Mouse (Mus musculus) limb, embryonic 14.5 days (tissue): ENCODE measurements around the gene Gng12. TPM values are rescaled to one million over a fixed set of nuclear protein-coding genes. Genes with fewer than 3 reads are reported as not detected.

Experiments used
- ATAC-seq: fragments of 200-750 bp; cut with Nextera tagmentation; 2 replicates; pipeline ENCODE4 v1.8.0; 2017; ENCODE audit warnings: low read depth, moderate number of reproducible peaks, moderate TSS enrichment; ENCODE audit not compliant: low FRiP score
- DNase-seq: peaks from one replicate; pipeline ENCODE4 v3.0.0-alpha.2; 2015; ENCODE audit warnings: low spot score
- H3K27ac ChIP-seq: fragments of 300-500 bp; sonication (generic); replicated peaks from 2 replicates; pipeline ENCODE4 v1.5.1; 2014; ENCODE audit warnings: low read depth, mild to moderate bottlenecking, low read length, moderate library complexity, mixed read lengths
- H3K27me3 ChIP-seq: fragments of 300-500 bp; sonication (generic); 2 replicates; pipeline ENCODE4 v1.6.1; 2014; ENCODE audit warnings: low read length, mixed read lengths; ENCODE audit not compliant: control insufficient read depth, insufficient read depth
- H3K36me3 ChIP-seq: fragments of 300-500 bp; sonication (generic); 2 replicates; pipeline ENCODE4 v1.6.1; 2014; ENCODE audit warnings: mild to moderate bottlenecking, low read length, moderate library complexity, mixed read lengths; ENCODE audit not compliant: control insufficient read depth, insufficient read depth
- H3K4me1 ChIP-seq: fragments of 300-500 bp; sonication (generic); 2 replicates; pipeline ENCODE4 v1.6.1; 2014; ENCODE audit warnings: antibody characterized with exemption, low read length, mixed read lengths; ENCODE audit not compliant: control insufficient read depth, insufficient read depth
- H3K4me2 ChIP-seq: fragments of 300-500 bp; sonication (generic); replicated peaks from 2 replicates; pipeline ENCODE4 v1.6.1; 2014; ENCODE audit warnings: low read depth, mild to moderate bottlenecking, low read length, moderate library complexity; ENCODE audit not compliant: severe bottlenecking
- H3K4me3 ChIP-seq: fragments of 300-500 bp; sonication (generic); replicated peaks from 2 replicates; pipeline ENCODE4 v1.5.1; 2014; ENCODE audit warnings: low read length
- H3K9ac ChIP-seq: fragments of 300-500 bp; sonication (generic); 2 replicates; pipeline ENCODE4 v1.6.1; 2014; ENCODE audit warnings: mild to moderate bottlenecking, low read depth, low read length, moderate library complexity; ENCODE audit not compliant: severe bottlenecking
- H3K9me3 ChIP-seq: fragments of 300-500 bp; sonication (generic); 2 replicates; pipeline ENCODE4 v1.6.1; 2016; ENCODE audit warnings: low read length; ENCODE audit not compliant: control insufficient read depth
- POLR2A ChIP-seq: fragments of 200-500 bp; IDR thresholded peaks from 2 replicates; pipeline ENCODE4 v1.8.0; 2012; ENCODE audit warnings: inconsistent platforms, mild to moderate bottlenecking, moderate library complexity, borderline replicate concordance; ENCODE audit not compliant: insufficient read depth, insufficient read length; ENCODE audit errors: extremely low read depth
- WGBS: fragments of 180-500 bp; shearing (Covaris S2); extraction: QIAGEN DNeasy Blood & Tissue Kit; methylation state at CpG from one replicate; pipeline ENCODE4 v1.1.7; 2014; 5-methylcytosine and 5-hydroxymethylcytosine counted together
- polyA plus RNA-seq, 2 experiments: library from polyadenylated mRNA; depleted of rRNA in 1 of 2; stranded (reverse) in 1 of 2; unstranded in 1 of 2; fragments of >200 nt; fragmentation: Nextera tagmentation in 1 of 2; extraction: Ambion mirVana in 1 of 2; gene quantifications; 2 replicates each; pipeline versions ENCODE4 v1.2.1 to v1.2.3; 2012 to 2014

The Gng12 gene
- polyA plus RNA-seq, 2 experiments: 39.3 to 107 TPM

DNA sequence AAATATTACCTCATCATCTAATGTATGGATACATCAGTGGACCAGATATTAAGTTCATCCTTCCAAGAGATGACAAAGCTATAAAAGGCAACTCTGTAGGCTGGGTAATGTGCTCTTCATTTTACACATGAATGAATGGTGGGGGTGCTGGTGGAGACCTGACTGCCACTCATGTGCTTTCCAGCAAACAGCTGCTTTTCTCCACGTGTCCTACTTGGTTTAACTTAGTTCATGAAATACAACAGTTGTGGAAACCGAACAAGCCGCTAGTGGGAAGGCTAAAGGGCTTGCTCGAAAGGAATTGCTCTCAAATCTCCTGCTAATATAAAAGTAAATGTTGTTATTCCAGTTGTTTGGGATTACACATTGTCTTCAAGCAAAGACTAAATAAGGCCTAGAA, 137.4 kb downstream of the Gng12 start:
- Histone ChIP-seq H3K4me1 (peaks cover 6% of the 10 kb centered on the region), H3K27ac (no peak overlapping the region), H3K27me3 (no peaks in the 10 kb centered on the region), H3K36me3 (no peaks in the 10 kb centered on the region), H3K4me2 (no peak overlapping the region), H3K4me3 (no peak overlapping the region), H3K9me3 (no peaks in the 10 kb centered on the region), H3K9ac (no peak overlapping the region)
- no peak for ATAC-seq
- no peak for TF ChIP-seq POLR2A
- 73% methylated on average over 4 of the region's 4 CpGs for WGBS
- DNase-seq: no peak

GRCm38 (mm10) chr6:67034331-67035130, 138.3 kb downstream of the Gng12 start:
- TF ChIP-seq POLR2A: no peak
- no peak overlapping the region for H3K4me2 ChIP-seq
- no peaks in the 10 kb centered on the region for H3K36me3 ChIP-seq
- H3K27me3 ChIP-seq: no peaks in the 10 kb centered on the region
- H3K4me3 ChIP-seq: no peak overlapping the region
- peaks cover 6% of the 10 kb centered on the region for H3K4me1 ChIP-seq
- H3K27ac ChIP-seq: no peak overlapping the region
- H3K9ac ChIP-seq: no peak overlapping the region
- WGBS: 65% methylated on average over 7 of the region's 7 CpGs
- no peaks in the 10 kb centered on the region for H3K9me3 ChIP-seq
- no peak for ATAC-seq
- no peak for DNase-seq

DNA sequence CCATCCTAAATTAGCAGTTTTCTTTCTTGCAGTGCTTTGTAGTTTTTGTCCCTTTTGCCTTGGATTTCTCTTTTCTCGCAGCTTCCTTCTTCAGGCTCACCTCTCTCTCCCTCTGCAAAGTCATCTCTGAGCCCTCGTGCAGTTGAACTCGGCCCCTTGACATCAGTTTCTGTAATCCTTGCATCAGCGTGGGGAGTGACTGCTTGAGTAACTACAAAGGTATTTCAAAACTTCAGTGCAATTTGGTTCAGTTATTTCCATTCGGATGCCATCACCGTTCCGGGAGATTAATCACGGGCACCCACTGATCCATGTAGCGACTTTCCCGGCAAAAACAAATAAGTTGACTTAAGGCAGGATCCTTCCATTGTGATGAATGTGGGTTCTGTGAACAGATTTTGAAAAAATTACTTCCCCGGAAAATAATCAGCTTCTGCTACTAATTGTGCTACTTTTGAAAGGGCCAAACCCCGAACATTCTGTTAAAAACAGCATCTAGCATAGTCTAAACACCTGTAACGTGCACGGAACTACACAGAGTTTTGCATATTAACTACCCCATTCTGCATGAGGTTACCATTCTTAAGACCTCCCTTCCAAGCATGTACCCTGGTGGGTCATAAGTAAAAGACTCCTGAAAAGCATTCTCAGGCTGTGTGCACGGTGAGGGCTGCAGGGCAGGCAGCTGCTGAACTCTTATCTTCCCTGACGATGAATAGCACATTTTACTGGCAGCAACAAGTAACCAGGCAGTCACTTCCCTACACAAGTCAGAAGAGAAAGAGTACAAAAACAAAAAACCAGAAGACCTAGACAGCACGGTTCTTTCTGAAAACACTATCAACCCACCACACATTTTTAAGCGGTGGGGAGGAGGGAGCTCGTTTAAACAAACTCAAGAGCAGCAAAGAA, 139.4 kb downstream of the Gng12 start:
- Histone ChIP-seq H3K4me3 (peak overlapping the region; percentile 77), H3K4me1 (peaks cover 6% of the 10 kb centered on the region), H3K9me3 (no peaks in the 10 kb centered on the region), H3K36me3 (no peaks in the 10 kb centered on the region), H3K27me3 (no peaks in the 10 kb centered on the region), H3K27ac (no peak overlapping the region), H3K9ac (peak overlapping the region; percentile 80), H3K4me2 (peak overlapping the region; percentile 67)
- no peak for ATAC-seq
- no peak for TF ChIP-seq POLR2A
- DNase-seq: no peak
- 23% methylated on average over 19 of the region's 19 CpGs for WGBS

DNA sequence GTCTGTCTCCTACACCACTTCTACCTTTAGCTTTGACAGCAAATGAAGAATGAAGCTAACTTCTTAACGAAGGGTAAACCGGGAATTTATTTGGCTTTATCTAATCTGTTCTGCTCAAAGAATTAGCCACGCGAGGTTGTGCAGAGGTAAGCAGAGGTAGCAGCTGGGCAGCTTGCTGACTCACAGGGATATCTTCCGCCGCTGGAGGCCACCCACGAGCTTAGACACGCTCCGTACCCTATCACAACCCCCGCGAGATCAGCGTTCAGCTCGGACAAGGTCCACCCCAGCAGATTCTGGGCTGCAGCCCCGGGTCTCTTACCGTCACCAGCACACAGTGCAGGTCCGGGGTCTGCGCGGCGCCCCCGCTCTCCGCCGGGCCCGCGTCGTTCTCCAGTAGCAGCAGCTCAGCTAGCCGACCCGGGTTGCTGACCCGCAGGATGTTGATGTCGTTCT, 140.2 kb downstream of the Gng12 start:
- Histone ChIP-seq H3K4me3 (peak overlapping the region; percentile 77), H3K27ac (peak overlapping the region; percentile 89), H3K36me3 (no peaks in the 10 kb centered on the region), H3K9ac (peak overlapping the region; percentile 80), H3K4me1 (peaks cover 6% of the 10 kb centered on the region), H3K9me3 (no peaks in the 10 kb centered on the region), H3K27me3 (no peaks in the 10 kb centered on the region), H3K4me2 (peak overlapping the region; percentile 67)
- DNase-seq: peak; percentile 83
- no peak for TF ChIP-seq POLR2A
- ATAC-seq: peak; percentile 75
- WGBS: 0% methylated on average over 29 of the region's 29 CpGs

DNA sequence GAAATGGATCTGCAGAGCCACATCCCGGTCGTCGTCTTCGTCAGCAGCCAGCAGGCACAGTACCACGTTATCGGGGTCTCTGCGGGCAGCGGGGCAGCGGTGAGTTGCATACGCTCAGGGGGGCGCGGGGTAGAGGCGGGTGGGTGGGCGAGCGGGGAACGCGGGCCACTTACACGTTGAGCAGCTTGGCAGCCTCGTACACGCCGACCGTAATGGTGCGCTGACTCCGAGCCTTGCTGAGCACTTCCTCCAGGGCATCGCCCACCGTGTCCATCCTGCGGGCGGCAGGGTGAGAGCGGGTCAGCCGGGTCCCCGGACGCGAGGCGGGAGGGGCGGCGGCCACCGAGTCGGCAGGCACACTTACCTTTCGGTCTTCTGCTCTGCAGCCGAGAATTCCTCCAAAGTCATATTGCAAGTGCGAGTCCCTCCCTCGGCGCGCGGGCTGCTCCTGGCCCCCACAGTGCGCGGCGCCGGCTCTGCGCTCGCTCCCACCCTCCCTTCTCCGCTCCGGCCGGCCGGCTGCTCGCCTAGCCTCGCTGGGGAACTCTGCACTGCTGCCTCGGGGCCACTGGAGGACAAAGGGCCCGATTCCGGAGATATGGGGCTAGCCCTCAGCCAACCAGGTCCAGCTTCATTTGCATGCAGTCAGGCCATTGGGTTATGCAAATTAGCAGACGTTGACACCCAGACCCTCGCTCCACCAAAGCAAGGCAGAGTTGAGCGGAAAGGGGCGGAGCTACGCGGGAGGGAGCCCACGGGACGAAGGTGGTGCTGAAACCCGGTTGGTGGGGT, 140.8 kb downstream of the Gng12 start, which contains the start of gene Gadd45a:
TSS of gene Gadd45a (minus strand) at position 621 of the 792 bp plus-strand sequence.
- H3K9me3 ChIP-seq: no peaks in the 10 kb centered on the region

More for the DNA sequence above, 140.8 kb downstream of the Gng12 start, which contains the start of gene Gadd45a:
- Histone ChIP-seq H3K4me2 (peak within 1 kb of the TSS; percentile 67), H3K27ac (peak within 1 kb of the TSS; percentile 89), H3K9ac (peak within 1 kb of the TSS; percentile 80), H3K4me3 (peak within 1 kb of the TSS; percentile 77), H3K4me1 (peaks cover 6% of the 10 kb centered on the region), H3K27me3 (no peaks in the 10 kb centered on the region), H3K36me3 (no peaks in the 10 kb centered on the region)
- TF ChIP-seq POLR2A: peak; percentile 67; the same call in 1 of the 2 replicates
- under 1% methylated on average over 49 of the region's 69 CpGs for WGBS
- peak; percentile 96 for ATAC-seq
- peak; percentile 96 for DNase-seq
